Mouse (Mus musculus): Measurements from ENCODE around the gene Abhd12b.

Gene Abhd12b

DNA sequence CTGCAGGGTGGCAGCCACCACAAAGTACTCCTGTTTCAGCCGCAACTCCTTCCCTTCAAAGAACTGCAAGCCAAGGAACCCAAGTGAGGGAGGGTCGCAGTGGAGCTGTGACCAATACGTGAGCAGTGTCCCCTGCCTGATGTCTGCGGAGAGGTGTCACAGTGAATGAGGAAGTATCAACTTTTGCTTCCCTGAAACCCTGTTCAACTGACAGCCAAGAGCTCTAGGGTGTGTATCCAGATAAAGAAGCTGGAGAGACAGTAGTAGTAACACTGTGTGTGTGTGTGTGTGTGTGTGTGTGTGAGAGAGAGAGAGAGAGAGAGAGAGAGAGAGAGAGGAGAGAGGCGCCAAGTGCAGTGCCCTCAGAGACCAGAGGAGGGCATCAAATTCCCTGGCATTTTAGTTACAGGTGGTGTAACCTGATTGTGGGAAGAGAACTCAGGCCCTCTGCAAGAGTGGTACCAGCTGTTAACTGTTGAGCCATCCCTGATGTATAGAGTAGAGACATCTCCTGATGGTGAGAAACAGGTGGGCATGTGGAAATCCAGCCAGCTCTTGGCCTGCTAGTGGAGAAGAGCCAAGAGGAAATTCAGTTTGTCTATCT lies 48.1 kb downstream of the Abhd12b start:
- in situ Hi-C loops (cut with MboI, MseI) = no loop called here

GRCm38 (mm10) chr12:70204433-70204832 lies 50.5 kb downstream of the Abhd12b start:
- in situ Hi-C loops (cut with MboI, MseI) = no loop called here

DNA sequence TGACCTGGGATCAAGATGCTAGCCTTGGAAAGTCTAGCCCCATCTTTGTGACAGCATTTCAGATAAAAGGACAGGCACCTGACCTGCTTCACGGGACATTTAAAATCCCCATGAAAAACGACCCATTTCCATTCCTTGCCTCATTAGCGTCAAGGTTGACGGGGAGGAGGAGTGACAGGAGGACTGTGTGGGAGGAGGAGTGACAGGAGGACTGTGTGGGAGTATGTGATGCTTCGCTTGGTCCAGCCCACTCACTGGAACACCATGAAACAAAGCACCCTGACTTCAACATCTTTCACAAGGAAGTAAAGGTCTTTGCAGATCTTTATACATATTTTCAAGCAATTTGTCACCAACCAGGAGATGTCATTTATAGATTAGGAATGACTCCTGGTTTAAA lies 54.3 kb downstream of the Abhd12b start:
- in situ Hi-C loops (cut with MboI, MseI) = no loop called here

- in situ Hi-C loops (cut with MboI, MseI) = no loop called here
Observed at GRCm38 (mm10) chr12:70212501-70212900, 58.6 kb downstream of the Abhd12b start.

DNA sequence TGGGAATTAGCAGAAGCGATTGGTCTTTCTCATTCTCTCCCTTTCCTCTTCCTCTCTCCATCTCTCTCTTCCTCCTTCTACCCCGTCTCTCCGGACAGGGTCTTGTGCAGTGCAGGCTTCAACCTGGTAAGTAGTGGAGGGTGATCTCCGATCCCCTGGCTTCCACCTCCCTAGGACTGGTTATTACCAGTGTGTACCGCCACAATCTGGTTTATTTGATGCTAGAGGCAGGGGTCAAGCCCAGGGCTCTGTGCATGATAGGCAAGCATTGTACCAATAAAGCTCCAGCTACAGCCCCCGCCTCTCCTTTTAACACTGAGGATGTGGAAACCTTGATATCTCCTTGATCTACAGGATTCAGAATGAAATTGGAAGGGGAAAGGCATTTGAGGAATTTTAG lies 59.7 kb downstream of the Abhd12b start:
- in situ Hi-C loops (cut with MboI, MseI) = no loop called here

DNA sequence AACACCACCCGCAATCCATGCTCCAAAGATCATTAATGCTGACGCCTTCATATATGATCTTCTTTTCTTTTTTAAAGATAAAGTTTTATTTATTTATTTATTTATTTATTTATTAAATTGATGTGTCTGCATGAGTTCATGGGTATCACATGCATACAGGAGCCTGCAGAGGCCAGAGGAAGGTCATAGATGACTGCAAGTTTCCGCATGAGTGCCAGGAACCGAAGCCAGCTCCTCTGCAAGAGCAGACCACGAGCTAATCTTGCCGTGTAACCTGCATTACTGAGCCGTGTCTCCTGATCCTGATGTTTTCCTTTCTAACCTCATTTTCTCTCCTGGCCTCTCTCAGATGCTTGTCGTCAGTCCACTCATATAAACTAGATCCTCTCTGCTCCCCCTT lies 60.3 kb downstream of the Abhd12b start:
- in situ Hi-C loops (cut with MboI, MseI) = no loop called here

DNA sequence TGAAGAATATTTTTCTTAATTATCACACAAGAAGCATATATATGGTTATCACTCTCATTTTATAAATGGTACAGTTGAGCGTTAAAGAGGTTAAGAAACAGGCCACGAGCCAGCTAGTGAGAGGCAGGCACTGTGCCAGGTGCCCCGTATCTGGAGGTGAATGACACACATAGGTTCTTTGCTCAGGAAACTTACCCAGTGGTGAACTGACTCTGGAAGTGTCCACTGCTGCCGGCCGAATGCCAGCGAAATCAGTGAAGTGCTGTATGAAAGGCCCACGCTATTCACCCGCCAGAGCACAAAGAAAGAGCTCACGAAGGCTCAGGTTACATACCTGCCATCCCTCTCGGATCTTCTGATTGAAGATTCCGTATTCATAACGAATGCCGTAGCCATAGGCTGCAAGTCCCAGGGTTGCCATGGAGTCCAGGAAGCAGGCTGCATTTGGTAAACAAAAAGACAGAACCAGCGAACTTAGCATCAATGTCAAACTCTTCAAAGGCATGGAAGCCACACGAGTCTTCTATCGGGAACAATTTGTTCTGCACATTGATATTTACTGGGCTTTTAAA lies 62.4 kb downstream of the Abhd12b start:
- in situ Hi-C loops (cut with MboI, MseI) = loop anchor here (5.0 kb wide), 1 partner anchor 206 kb away; no protein-coding TSS in a partner anchor

DNA sequence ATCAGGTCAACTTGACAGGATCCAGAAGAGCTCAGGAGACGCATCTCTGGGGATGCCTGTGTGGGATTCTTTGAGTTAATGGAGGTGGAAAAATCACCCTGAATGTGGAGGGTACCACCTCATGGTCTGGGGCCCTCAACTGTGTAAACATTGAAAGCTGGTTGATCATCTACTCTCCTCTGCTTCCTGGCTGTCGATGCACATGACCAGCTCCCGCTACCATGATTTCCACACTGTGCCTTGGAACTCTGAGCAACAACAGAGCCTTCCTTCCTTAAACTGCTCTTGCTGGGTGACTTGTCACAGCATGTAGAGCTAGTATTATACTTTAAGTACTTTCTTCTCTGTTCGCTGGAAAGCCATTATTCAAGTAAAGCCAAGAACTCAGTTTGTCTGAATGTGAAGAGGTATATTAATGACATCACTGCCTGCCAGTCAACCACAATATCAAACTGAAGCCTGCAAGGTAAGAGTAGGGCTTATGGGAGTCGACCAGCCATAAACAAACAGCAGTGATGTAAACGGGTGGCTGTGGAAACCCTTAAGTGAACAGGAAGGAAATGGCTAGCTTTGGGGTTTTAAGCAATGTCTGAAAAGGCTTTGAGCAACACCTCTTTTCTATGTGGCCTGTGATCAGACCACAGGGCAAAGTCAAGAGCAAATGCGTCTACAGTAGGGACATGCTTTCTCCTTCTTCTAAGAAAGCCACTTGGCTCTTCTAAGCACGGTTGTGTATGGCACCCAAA lies 65.0 kb downstream of the Abhd12b start:
- in situ Hi-C loops (cut with MboI, MseI) = loop anchor here (5.0 kb wide), 1 partner anchor 203 kb away; no protein-coding TSS in a partner anchor

DNA sequence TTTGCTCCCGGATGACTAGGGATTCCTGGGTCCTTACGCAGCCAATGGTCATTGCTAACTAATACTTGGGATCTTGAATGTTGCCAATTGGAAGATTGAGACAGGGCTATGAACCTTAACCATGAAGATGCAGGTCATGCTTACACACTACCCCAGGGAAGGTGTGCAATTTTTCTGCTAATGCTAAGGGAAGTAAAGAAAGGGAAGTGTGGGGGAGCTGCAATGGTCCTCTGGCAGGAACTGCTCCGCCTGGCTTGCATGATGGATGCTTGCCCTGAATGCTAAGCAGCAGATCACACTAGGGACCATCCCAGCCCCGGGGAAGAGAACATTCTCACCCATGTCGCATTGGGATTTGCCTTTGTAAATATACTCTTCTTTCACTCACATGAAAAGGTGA lies 67.5 kb downstream of the Abhd12b start:
- in situ Hi-C loops (cut with MboI, MseI) = no loop called here

DNA sequence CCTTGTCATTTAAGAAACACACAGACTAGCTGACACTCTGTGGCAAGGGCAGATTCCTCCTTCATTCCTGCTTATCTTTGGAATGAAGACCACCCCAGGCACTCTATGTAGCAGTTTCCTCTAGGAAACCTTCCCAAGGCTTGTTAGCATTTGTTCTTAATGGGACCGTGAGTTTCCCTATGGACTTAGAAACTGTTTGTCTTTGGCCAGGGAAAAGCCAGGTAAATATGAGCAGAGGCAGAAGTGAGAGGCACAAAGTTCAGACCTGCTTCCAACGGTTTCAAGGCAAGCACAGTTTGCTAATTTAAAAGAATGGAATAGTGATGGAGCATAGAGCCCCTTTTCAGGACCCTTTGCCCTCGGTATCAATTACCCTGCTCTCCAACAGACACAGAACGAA lies 69.4 kb downstream of the Abhd12b start:
- in situ Hi-C loops (cut with MboI, MseI) = no loop called here

DNA sequence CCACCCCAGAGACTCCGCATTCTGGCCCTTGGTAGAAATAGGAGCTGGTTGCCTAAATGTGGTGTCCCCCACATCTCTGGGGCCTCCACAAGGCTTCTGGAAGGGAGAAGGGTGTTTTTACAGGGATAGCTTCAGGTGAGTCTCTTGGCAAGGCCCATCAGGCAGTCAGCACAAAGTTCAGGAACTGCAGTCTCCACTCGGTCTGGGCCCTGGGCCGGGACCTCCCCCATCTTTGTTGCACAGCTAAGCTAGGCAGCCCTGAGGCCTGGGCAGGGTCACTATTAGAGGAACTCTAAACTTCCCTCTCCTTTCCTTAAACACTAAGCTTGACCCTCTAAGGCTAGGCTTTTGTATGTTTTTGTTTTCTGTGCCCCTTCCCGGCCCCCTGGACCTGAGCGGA lies 72.7 kb downstream of the Abhd12b start:
- in situ Hi-C loops (cut with MboI, MseI) = no loop called here

GRCm38 (mm10) chr12:70227121-70227932 lies 73.4 kb downstream of the Abhd12b start:
- in situ Hi-C loops (cut with MboI, MseI) = no loop called here

GRCm38 (mm10) chr12:70228155-70228554 lies 74.2 kb downstream of the Abhd12b start:
- in situ Hi-C loops (cut with MboI, MseI) = no loop called here

DNA sequence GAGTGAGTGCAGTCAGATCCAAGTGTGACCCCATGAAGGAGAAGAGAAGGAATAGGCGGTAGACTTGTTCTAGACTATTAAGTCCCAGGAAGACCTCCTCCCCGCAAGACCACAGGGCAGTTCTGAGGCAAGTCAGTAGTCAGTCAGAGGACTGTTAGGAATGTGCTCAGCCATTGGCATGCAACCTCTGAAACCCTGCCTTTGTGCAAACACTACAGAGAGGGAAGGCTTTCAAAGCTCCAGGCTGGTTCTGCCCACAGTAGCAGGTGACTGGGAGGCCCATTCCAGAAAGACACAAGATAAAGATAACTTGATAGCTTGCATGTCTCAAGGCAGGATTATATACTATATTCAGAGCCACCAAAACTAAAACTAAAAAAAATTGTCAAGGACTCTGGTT lies 77.4 kb downstream of the Abhd12b start, which contains the start of gene Pygl:
Gene Pygl, minus strand, starts transcription at position 195 of the 400 bp plus-strand sequence.
- in situ Hi-C loops (cut with MboI, MseI) = no loop called here

- in situ Hi-C loops (cut with MboI, MseI) = no loop called here
Observed at GRCm38 (mm10) chr12:70232020-70232544, 78.1 kb downstream of the Abhd12b start.
